Mouse (Mus musculus) thymus, adult 2 months (tissue): ENCODE data around the gene Itpr1. TPM values are rescaled to one million over a fixed set of nuclear protein-coding genes. Genes with fewer than 3 reads are reported as not detected.

Experiments
- DNase-seq: peaks from one replicate; pipeline ENCODE4 v3.0.0; 2021
- H3K27ac ChIP-seq: fragments of 200-500 bp; 2 replicates; pipeline ENCODE4 v1.5.1; 2012; ENCODE audit warnings: low read length, control low read depth; ENCODE audit not compliant: control insufficient read depth, insufficient read depth
- H3K27me3 ChIP-seq: fragments of 200-500 bp; 2 replicates; pipeline ENCODE4 v1.6.1; 2012; ENCODE audit warnings: mild to moderate bottlenecking, low read length, moderate library complexity, mixed read lengths; ENCODE audit not compliant: control insufficient read depth, insufficient read depth
- H3K36me3 ChIP-seq: fragments of 200-500 bp; 2 replicates; pipeline ENCODE4 v1.6.1; 2012; ENCODE audit warnings: mild to moderate bottlenecking, low read length, moderate library complexity; ENCODE audit not compliant: control insufficient read depth, insufficient read depth
- H3K4me1 ChIP-seq: fragments of 200-500 bp; replicated peaks from 2 replicates; pipeline ENCODE4 v1.6.1; 2012; ENCODE audit warnings: low read length; ENCODE audit not compliant: control insufficient read depth, insufficient read depth
- H3K4me3 ChIP-seq: fragments of 200-500 bp; 2 replicates; pipeline ENCODE4 v1.5.1; 2012; ENCODE audit warnings: mild to moderate bottlenecking, low read length, control low read depth, moderate library complexity; ENCODE audit not compliant: control insufficient read depth, insufficient read depth
- CTCF ChIP-seq: fragments of 200-500 bp; IDR thresholded peaks from 2 replicates; pipeline ENCODE4 v1.5.1; 2012; ENCODE audit warnings: mild to moderate bottlenecking, control low read depth, low read length, moderate library complexity, borderline replicate concordance; ENCODE audit not compliant: control insufficient read depth, poor library complexity, insufficient read depth; ENCODE audit errors: extremely low read depth
- POLR2A ChIP-seq: fragments of 200-500 bp; IDR thresholded peaks from 2 replicates; pipeline ENCODE4 v1.6.1; 2012; ENCODE audit warnings: mild to moderate bottlenecking, low read length, control low read depth, moderate library complexity; ENCODE audit not compliant: control insufficient read depth, poor library complexity, insufficient read depth; ENCODE audit errors: extremely low read depth
- WGBS: fragments of 180-500 bp; shearing (Covaris S2); methylation state at CpG from one replicate; pipeline ENCODE4 v1.1.7; 2018; 5-methylcytosine and 5-hydroxymethylcytosine counted together
- polyA plus RNA-seq: library from polyadenylated mRNA; depleted of rRNA; stranded (reverse); fragments of >200 nt; gene quantifications from 2 replicates; pipeline ENCODE4 v1.2.3, GENCODE M21; 2012

Gene Itpr1
- polyA plus RNA-seq, 1 experiment = 28.8 TPM

- Histone ChIP-seq H3K27me3 (no peaks in the 10 kb centered on the region), H3K4me1 (no peaks in the 10 kb centered on the region), H3K36me3 (peaks cover 5% of the 10 kb centered on the region; the same call in 1 of the 2 replicates), H3K4me3 (no peak overlapping the region), H3K27ac (no peak overlapping the region)
- TF ChIP-seq POLR2A (no peak), CTCF (no peak)
- 97% methylated on average over 8 of the region's 8 CpGs for WGBS
- DNase-seq = no peak
These were observed 218.3 kb downstream of the Itpr1 start for GRCm38 (mm10) chr6:108431193-108431592.

- Histone ChIP-seq H3K4me3 (no peak overlapping the region), H3K36me3 (peaks cover 5% of the 10 kb centered on the region; the same call in 1 of the 2 replicates), H3K4me1 (no peaks in the 10 kb centered on the region), H3K27ac (no peak overlapping the region), H3K27me3 (no peaks in the 10 kb centered on the region)
- DNase-seq = no peak
- WGBS = 95% methylated on average over 4 of the region's 4 CpGs
- TF ChIP-seq POLR2A (no peak), CTCF (no peak)
These were observed 219.9 kb downstream of the Itpr1 start for GRCm38 (mm10) chr6:108432836-108433235.

GRCm38 (mm10) chr6:108434816-108435215 lies 221.9 kb downstream of the Itpr1 start:
- H3K27me3 ChIP-seq = no peaks in the 10 kb centered on the region
- peaks cover 12% of the 10 kb centered on the region; the same call in 1 of the 2 replicates for H3K36me3 ChIP-seq
- no peak for DNase-seq
- 94% methylated on average over 6 of the region's 6 CpGs for WGBS
- TF ChIP-seq POLR2A (no peak), CTCF (no peak)
- no peak overlapping the region for H3K27ac ChIP-seq
- H3K4me3 ChIP-seq = no peak overlapping the region
- no peaks in the 10 kb centered on the region for H3K4me1 ChIP-seq

DNA sequence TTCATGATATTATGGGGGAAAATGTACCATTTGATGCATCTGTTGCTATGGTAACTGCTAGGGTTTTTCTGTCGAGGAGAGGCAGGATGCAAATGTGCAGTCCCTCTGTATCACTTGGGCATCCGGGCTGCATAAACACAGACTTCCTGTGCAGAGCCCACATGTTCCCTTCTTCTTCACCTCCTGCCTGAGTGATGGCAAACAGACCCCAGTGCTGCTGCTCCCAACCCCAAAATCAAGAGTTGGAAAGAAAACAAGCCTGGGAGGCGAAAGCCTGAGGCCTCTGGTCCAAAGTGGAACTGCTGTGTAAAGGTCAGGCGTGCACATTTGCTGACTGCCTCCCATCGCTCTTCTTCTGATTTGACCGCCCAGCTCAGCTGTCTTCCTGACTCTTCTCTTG lies 222.6 kb downstream of the Itpr1 start:
- 66% methylated on average over 6 of the region's 6 CpGs for WGBS
- Histone ChIP-seq H3K27me3 (no peaks in the 10 kb centered on the region), H3K4me1 (no peaks in the 10 kb centered on the region), H3K27ac (no peak overlapping the region), H3K36me3 (peaks cover 15% of the 10 kb centered on the region; the same call in 1 of the 2 replicates), H3K4me3 (no peak overlapping the region)
- DNase-seq = no peak
- TF ChIP-seq POLR2A (no peak), CTCF (no peak)

GRCm38 (mm10) chr6:108436608-108437007 lies 223.7 kb downstream of the Itpr1 start:
- Histone ChIP-seq H3K36me3 (peaks cover 24% of the 10 kb centered on the region), H3K27me3 (no peaks in the 10 kb centered on the region), H3K4me3 (no peak overlapping the region), H3K4me1 (no peaks in the 10 kb centered on the region), H3K27ac (no peak overlapping the region)
- TF ChIP-seq POLR2A = no peak
- TF ChIP-seq CTCF = no peak
- WGBS = 89% methylated on average over 5 of the region's 5 CpGs
- DNase-seq = no peak

DNA sequence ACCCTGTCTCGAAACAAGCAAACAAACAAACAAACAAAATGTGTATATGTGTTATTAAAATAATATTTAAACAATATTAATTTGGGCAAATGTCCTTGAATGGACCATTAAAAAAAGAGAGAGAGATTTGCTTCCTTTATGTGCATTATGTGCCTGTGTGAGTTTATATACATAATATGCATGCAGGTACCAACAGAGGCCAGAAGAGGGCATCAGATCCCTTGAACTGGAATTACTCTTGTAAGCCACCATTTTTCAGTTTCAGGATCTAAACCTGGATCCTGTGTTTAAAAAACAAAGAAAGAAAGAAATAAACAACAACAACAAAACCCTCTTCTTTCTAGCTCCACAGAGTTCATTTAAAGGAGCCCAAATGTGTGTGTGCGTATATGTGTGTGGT lies 228.4 kb downstream of the Itpr1 start:
- H3K27ac ChIP-seq = no peak overlapping the region

GRCm38 (mm10) chr6:108442291-108442690 lies 229.4 kb downstream of the Itpr1 start:
- 90% methylated on average over 3 of the region's 3 CpGs for WGBS
- TF ChIP-seq POLR2A (no peak), CTCF (no peak)
- no peak overlapping the region for H3K4me3 ChIP-seq
- H3K36me3 ChIP-seq = peaks cover 19% of the 10 kb centered on the region
- no peak for DNase-seq
- no peaks in the 10 kb centered on the region for H3K4me1 ChIP-seq
- no peaks in the 10 kb centered on the region for H3K27me3 ChIP-seq
- H3K27ac ChIP-seq = no peak overlapping the region

More for the DNA sequence above, 228.4 kb downstream of the Itpr1 start:
- TF ChIP-seq POLR2A (no peak), CTCF (no peak)
- Histone ChIP-seq H3K27me3 (no peaks in the 10 kb centered on the region), H3K4me1 (no peaks in the 10 kb centered on the region), H3K36me3 (peaks cover 19% of the 10 kb centered on the region), H3K4me3 (no peak overlapping the region)
- DNase-seq = no peak
- WGBS = 97% methylated on average over 2 of the region's 2 CpGs
